Mouse (Mus musculus): Measurements from ENCODE around the gene Gm15085. TPM values are rescaled to one million over a fixed set of nuclear protein-coding genes. Genes with fewer than 3 reads are reported as not detected.

The Gm15085 gene
- not detected in 2 replicates for polyA plus RNA-seq (2012; ENCODE audit: low replicate concordance)

GRCm38 (mm10) chrX:149447317-149447716 is at the start of gene Gm15085:
Gm15085 (plus strand) TSS chrX:149447617.

Other genes starting within 250 kb of the Gm15085 start
- not detected in 2 replicates for gene Gm15093, start 175.2 kb upstream of the Gm15085 start, polyA plus RNA-seq (2012; ENCODE audit: low replicate concordance)
- gene Gm10439, start 147.0 kb downstream of the Gm15085 start, polyA plus RNA-seq (2012; ENCODE audit: low replicate concordance): not detected in 2 replicates

All from hematopoietic multipotent progenitor cell, adult 10-12 weeks (in vitro differentiated cells).